Mouse (Mus musculus) brown adipose tissue, adult 24 weeks (tissue): ENCODE data around the gene Rapgef1. TPM values are rescaled to one million over a fixed set of nuclear protein-coding genes. Genes with fewer than 3 reads are reported as not detected.

Experiments
- H3K27ac ChIP-seq: fragments of 200-500 bp; replicated peaks from 2 replicates; pipeline ENCODE4 v1.5.1; 2012; ENCODE audit warnings: low read depth, mild to moderate bottlenecking, low read length
- H3K4me1 ChIP-seq: fragments of 200-500 bp; 2 replicates; pipeline ENCODE4 v1.6.1; 2012; ENCODE audit warnings: low read length, mixed read lengths; ENCODE audit not compliant: control insufficient read depth, insufficient read depth, insufficient read length
- H3K4me3 ChIP-seq: fragments of 200-500 bp; 2 replicates; pipeline ENCODE4 v1.5.1; 2012; ENCODE audit warnings: low read depth, mild to moderate bottlenecking, low read length, moderate library complexity; ENCODE audit not compliant: insufficient read depth
- polyA plus RNA-seq: library from polyadenylated mRNA; stranded (reverse); fragments of >200 nt; gene quantifications from 2 replicates; pipeline ENCODE4 v1.2.4, GENCODE M21; 2012; ENCODE audit not compliant: missing spikeins, insufficient read depth, insufficient read length

The Rapgef1 gene
- polyA plus RNA-seq, 1 experiment: 19.1 TPM

DNA sequence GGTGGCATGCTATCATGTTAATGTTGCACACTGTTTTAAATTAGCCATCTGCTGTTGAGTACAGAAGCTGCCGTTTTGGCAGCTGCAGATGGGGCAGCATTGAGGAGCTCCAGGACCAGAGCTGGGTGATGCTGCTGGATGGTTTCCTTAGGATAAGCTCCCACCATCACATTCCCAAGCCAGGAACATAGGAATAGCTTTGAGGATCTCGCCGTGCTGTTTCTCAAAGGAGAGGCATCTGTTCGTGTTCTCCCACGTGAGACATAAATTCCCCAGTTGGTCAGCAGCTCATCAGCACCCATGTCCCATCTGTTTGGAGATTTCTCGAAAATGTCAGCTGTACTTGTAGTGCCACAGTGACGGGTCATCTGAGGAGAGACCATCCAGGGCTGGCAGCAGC, 28.3 kb downstream of the Rapgef1 start:
- peaks cover 14% of the 10 kb centered on the region for H3K4me1 ChIP-seq
- H3K27ac ChIP-seq: peak overlapping the region; percentile 99
- H3K4me3 ChIP-seq: peak overlapping the region; percentile 6

DNA sequence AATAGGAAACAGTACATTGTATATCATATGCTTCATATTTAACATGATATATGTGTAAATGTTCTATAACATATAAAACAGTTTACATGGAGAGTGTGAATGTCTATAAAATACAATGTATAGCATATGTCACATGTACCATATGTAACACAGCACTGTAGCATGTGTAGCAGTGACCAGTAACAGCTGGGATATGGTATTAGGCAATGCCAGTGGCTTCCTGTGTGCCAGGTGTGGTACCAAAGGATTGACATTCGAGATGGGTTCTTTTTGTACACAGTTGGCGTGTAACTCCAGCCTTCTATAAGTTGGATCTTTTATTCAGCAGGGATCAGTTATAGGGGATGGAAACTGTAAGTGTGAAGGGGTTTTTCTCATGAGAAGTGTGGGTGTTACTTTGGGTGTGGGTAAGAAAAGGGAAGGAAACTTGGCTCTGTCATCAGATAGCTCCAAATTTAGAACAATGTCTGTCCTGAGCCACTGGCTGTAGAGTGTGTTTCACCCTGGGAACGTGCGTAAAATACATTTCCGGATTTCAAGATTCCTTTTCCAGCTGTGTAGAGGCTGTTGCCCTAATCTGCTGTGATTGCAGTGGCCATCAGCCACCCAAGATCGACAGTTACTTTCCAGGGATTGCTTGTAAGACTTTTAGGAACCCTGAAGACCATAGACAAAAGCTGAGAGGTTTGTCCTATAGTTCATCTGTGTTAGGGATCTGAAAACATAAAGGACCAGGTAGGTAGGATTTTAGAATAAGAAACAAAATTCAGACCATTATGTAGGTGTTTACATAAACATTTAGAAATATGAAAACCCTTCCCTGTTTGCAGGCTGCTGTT, 29.7 kb downstream of the Rapgef1 start:
- peak overlapping the region; percentile 100 for H3K27ac ChIP-seq
- peak overlapping the region; percentile 42 for H3K4me3 ChIP-seq
- H3K4me1 ChIP-seq: peaks cover 20% of the 10 kb centered on the region

DNA sequence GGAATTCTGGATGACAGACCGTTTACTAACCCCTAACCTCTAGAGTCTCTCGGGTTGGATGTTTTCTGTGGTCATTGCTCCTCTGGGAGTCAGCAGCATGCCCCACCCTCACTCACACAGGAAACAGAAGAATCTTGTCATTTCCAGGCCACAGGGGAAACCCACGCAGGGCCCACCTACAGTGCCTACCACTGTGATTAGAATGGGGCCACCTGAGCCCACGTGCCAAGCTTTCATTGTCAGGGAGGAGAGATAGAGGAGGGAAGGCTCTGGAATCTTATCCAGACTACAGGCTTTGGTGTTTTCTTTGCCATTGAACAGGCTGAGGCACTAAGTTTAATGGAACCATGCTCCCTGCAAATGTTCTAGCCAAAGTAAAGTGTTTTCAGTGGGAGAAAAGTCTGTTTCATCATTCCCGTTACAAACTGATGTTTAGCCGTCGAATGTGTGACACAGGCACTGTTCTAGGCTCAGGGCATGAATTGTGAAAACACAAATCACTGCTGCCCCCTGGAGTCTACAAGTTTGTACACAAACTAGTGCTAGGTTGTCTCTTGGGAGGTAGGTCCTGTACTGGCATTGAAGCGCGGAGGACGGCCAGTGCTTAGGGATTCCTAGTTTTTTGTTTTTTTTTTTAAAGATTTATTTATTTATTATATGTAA, 30.4 kb downstream of the Rapgef1 start:
- H3K27ac ChIP-seq: peak overlapping the region; percentile 90
- H3K4me3 ChIP-seq: no peak overlapping the region
- peaks cover 23% of the 10 kb centered on the region for H3K4me1 ChIP-seq

DNA sequence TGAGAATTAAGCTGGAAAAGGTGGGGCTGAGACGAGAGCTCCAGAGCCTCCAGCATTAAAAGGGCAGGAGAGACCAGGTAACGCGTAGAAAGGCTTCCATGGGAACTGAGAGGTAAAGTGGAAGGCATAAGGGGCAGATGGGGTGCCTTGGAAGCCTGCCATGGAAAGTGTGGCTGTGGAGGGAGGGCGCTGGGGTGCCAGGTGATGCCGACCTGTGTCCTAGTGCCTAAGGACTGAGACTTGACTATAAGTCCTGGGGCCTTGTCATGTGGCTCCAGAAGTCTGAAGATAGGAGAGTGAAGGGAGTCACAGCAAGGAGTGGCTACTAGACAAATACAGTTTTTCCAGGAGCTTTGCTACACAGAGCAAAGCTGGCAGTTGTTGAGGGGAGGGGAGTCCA, 32.4 kb downstream of the Rapgef1 start:
- Histone ChIP-seq H3K27ac (no peak overlapping the region), H3K4me3 (no peak overlapping the region), H3K4me1 (peaks cover 34% of the 10 kb centered on the region)

DNA sequence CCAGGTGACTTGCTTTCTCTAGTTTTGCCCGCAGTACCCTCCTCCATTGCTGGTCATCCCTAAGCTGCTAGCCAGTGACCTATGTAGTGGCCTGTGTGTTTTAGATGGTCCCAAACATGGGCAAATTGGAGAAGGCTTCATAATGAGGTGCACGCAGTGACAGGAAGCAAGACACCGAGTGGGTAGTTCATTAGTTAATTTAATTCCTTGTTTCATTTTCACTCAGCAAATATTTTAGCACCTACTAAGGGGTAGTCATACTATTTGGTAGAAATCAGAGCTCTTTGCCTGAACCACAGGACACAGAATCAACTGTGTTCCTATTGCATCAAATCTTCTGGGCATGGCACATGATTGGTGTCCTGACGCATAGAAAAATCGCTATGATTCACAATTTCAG, 35.9 kb downstream of the Rapgef1 start:
- Histone ChIP-seq H3K27ac (no peak overlapping the region), H3K4me3 (no peak overlapping the region), H3K4me1 (peaks cover 35% of the 10 kb centered on the region)

DNA sequence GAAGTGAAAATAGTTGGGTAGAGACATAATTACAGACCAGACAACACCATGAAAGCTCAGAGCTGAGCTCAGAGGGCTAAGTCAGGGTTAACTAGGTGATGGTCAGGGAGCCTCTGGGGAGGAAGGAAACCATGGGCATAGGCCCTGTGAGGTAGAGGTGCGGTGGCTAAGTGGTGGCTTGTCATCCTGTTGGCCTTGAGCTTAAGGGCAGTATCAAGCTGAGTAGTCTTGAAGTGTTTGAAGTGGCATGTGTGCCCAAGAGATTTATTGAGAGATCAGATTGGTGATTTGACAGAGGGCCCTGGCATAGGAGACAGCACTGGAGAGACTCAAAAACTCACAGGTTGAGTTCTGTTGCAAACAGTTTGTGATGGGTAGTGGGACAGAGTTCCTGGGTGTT, 36.6 kb downstream of the Rapgef1 start:
- no peak overlapping the region for H3K27ac ChIP-seq
- H3K4me1 ChIP-seq: peaks cover 38% of the 10 kb centered on the region
- H3K4me3 ChIP-seq: no peak overlapping the region

DNA sequence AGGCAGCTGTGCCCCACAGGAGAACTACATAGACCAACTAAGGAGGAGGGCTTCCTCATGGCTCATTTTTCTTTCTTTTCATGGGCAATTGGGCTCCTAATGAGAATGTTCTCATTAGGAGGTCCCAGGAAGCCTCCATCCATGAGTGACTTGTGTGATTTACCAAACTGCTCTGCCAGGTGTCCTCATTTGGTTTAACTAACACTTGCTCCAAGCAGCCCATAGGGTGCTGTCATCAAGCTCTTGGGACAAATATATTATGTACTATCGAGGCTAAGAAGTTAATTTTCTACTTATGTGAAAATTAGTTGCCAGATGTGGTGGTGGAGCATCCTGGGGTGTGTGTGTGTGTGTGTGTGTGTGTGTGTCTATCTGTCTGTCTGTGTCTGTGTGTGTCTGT, 37.6 kb downstream of the Rapgef1 start:
- Histone ChIP-seq H3K4me1 (peaks cover 42% of the 10 kb centered on the region), H3K4me3 (no peak overlapping the region), H3K27ac (no peak overlapping the region)

DNA sequence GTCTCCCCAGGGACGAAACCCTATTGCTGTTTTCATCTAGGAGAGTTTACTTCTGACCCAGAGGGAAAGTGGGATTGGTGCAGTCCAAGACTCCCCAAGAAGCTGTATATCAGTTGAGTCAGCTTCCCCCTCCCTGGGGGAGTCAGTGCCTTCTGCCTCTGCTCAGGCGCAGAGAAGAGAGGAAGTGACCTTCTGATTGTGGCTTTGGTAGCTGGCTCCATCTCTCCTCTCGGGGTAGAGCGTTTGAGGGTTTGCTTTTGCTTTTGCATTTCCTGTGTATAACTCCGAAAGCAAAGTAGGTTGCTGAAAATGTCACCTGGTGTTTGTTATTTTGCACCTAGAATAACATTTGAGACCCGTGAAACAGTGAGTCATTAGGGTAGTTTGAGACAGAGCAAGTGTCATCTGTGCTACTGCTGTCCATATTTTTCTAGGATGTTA, 42.3 kb downstream of the Rapgef1 start:
- H3K27ac ChIP-seq: peak overlapping the region; percentile 53
- H3K4me3 ChIP-seq: no peak overlapping the region
- peaks cover 46% of the 10 kb centered on the region for H3K4me1 ChIP-seq

DNA sequence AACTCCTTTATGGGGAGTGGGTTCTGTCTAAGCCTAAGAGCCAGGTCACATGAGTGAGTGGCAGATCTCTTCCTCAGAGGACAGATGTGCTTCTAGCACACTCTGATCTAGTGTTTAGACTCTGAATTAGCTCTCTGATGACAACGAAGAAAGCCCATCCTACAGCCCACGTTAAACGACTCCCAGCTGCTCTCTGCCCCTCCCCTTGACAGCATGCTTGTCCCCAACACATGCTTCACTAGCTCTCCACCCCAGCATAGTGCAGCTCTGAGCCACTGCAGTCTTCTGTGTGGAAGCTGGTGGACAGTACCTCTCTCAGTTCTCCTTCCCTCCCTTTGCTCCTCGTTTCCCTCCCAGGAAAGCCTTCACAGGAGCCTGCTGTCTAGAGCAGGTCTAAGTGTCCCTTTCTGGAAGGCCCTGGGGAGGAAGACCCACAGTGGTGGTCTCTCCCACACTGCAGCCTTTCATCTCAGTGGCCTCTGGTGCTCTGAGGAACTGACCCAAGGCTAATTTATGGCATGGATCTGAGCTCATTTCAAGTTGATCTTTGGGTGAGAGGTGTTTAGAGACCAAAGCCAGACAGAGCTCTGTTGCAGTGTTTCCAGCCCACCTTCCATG, 43.8 kb downstream of the Rapgef1 start:
- Histone ChIP-seq H3K4me1 (peaks cover 58% of the 10 kb centered on the region), H3K4me3 (no peak overlapping the region), H3K27ac (0 out of 2 replicates have a peak overlapping the region, but pooled peaks have one; percentile 7)

DNA sequence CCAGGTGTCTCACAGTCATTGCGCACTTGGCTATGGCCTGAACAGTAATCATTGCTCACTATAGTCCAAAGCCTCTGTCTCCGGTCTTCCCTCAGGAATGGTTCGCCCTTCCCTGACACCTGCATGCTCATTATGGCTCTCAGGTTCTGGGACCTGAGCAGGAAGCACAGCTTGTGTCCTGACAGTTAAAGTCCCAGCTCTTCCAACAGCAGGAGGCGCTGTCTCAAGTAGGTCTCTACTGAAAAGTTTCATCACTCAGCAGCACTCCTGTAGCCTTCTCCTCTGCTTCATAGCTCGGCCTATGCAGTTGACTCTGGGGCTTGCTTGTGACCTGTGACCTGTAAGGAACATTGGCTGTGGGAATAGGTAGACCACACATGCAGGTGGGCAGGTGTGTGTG, 45.9 kb downstream of the Rapgef1 start:
- no peak overlapping the region for H3K4me3 ChIP-seq
- H3K27ac ChIP-seq: no peak overlapping the region
- H3K4me1 ChIP-seq: peaks cover 73% of the 10 kb centered on the region

DNA sequence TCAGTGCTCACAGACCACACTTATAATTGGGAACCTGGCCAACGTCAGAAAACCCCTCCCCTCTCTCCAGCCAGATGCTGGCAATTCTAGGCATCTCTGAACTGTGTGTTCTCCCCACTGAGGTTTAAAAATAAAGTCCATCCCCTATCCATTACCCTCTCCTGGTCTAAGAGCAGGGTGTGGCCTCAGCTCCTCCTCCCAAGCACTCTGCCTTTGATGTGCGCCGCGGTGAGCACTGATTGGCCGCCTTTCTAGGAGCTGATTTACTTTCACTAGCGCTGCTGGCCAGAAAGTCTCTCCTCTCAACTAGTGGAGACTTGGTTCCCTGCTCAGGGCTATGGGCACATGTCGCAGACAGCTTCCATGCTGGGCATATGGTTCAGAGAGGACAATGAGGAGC, 47.1 kb downstream of the Rapgef1 start:
- no peak overlapping the region for H3K27ac ChIP-seq
- no peak overlapping the region for H3K4me3 ChIP-seq
- peaks cover 77% of the 10 kb centered on the region for H3K4me1 ChIP-seq

DNA sequence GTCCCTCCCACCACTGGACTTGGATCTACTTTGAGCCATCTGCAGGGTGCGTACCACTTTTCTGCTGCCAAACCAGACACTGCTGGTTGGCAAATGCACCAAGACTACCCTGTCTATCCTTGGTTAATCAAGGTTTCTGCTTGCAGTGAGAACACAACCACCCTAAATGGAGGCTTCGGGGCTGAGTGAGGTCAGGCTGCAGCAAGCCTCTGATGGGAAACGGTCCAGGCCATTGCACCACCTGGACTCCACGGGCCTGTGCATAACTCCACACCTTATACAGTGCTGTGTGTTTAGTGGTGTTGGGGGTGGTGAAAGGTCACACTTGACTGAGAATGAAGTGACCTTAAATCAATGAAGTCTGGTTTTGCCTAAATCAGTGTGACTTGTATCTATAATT, 47.6 kb downstream of the Rapgef1 start:
- H3K27ac ChIP-seq: no peak overlapping the region
- H3K4me1 ChIP-seq: peaks cover 76% of the 10 kb centered on the region
- no peak overlapping the region for H3K4me3 ChIP-seq

DNA sequence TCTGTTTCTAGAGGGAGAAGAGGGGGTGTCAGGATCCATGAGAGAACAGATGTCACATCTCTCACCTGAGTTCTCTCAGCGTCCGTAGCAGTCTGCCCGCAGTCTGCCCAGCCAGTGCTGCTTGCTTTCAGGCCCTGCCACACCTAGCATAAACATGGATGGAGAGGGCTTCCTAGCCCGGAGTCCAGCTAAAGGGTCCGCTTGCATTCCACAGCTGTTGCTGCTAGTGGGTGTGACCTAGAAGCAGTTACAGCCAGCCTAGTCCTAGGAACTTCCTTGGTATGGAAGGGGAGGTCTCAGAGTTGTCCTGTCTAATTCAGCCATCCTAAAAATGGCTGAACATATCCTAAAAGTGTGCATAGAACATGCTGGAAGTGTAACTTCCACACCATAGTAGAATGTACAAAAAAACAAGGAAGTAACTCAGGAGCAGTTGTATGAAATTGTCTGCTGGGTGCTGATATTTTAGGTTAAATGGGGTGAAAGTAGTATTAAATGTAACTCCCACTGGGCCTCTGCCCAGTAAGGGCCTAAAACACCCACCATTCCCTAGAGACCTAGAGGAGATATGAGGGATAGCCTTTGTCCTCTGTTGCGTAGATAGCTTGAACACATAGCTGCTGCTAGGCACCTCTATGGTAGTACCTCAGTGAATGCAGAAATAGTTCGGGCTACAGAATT, 48.6 kb downstream of the Rapgef1 start:
- Histone ChIP-seq H3K4me1 (peaks cover 72% of the 10 kb centered on the region), H3K4me3 (no peak overlapping the region), H3K27ac (no peak overlapping the region)

DNA sequence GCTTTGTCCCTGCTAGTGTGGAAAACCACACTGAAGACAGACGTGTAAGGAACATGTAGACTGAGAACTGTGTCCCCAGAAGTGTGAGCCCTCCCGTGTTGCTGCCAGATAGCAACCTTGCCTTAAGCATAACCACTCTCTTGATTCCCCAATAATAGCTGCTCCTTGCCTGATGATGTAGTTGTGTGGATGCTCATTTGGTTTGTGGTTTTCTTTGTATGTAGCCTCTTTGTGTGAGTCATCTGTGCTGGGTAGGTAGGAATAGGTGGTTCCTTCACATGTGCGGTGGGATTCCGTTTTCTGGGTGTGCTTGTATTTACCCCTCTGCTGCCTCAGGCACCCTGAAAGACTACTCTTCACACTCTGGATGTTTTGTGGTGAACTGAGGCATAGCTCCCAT, 49.4 kb downstream of the Rapgef1 start:
- Histone ChIP-seq H3K4me1 (peaks cover 67% of the 10 kb centered on the region), H3K4me3 (no peak overlapping the region), H3K27ac (no peak overlapping the region)

DNA sequence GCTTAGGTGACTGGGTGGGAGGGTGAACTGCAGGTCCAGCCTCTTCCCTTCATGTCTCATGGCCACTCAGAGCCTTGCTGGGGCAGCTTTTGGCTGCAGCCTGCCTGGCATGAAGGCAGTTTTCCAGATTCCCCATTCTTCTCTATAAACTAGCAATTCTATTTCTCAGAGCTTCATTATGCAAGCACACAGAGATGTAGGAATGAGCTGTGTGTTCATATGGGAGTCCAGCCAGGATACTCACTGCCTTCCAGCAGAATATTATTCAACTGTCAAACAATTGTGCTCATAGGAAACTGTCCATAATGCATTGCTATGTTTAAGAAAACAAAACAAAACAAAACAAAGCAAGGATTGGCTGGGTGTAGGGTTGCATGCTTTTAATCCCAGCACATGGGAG, 50.2 kb downstream of the Rapgef1 start:
- Histone ChIP-seq H3K27ac (no peak overlapping the region), H3K4me1 (peaks cover 70% of the 10 kb centered on the region), H3K4me3 (no peak overlapping the region)
